In the genomic region with DNA sequence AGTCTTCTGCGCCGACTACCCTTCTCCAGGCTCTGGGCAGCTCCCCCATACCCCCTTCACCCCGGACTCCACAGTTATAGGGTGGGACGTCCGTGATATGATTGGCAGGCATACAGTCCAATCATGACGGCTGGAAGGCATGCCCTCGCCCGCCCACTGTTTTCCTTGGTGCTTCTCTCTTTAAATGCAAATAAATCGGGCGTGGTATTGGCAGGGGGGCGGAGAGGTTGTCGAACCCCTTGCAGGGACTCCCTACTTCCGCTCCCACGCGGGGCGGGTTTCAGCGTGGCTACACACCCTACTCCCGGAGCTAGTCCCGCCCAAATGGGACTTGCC, we compare ENCODE assay signal across 8 mouse cellular contexts. TPM values are rescaled to one million over a fixed set of nuclear protein-coding genes. Genes with fewer than 3 reads are reported as not detected.
DNase-seq lines count a peak whose midpoint lies in the region; ATAC-seq and TF ChIP-seq lines count a peak whose summit lies in the region.

Gene Amer1, minus strand, starts transcription at position 97 of the 336 bp plus-strand sequence.

- no peaks in the 10 kb centered on the region for H3K27me3 ChIP-seq in E14TG2a.4 (ENCODE audit: insufficient read depth, low read length)
- H3K27me3 ChIP-seq in forebrain, embryonic 13.5 days = no peaks in the 10 kb centered on the region
- no peaks in the 10 kb centered on the region for H3K27me3 ChIP-seq in neural tube, embryonic 15.5 days (replicated peaks)

- H3K27ac ChIP-seq in forebrain, embryonic 13.5 days = peak within 1 kb of the TSS; percentile 64
- peak within 1 kb of the TSS; percentile 86 for H3K27ac ChIP-seq in neural tube, embryonic 15.5 days (replicated peaks)

- H3K4me2 ChIP-seq in forebrain, embryonic 13.5 days = peak within 1 kb of the TSS; percentile 65
- H3K4me2 ChIP-seq in neural tube, embryonic 15.5 days = peak within 1 kb of the TSS; percentile 62

- H3K9ac ChIP-seq in forebrain, embryonic 13.5 days = peak within 1 kb of the TSS; percentile 66
- peak within 1 kb of the TSS; percentile 59 for H3K9ac ChIP-seq in neural tube, embryonic 15.5 days (replicated peaks)

- peak; percentile 78 for DNase-seq in c-Kit-positive CD71-positive TER-119-positive erythroid progenitor cells, embryonic 14.5 days (ENCODE audit: low spot score)
- peak; percentile 86 to 87 for DNase-seq in heart, postnatal 14 days
- peak; percentile 92 for DNase-seq in layer of hippocampus, adult 11-12 months (ENCODE audit: low spot score)
- DNase-seq in lung, adult 18-20 months = peak; percentile 96 to 97
- peak; percentile 89 for DNase-seq in testis, postnatal 14 days (ENCODE audit: low spot score)

- H3K4me3 ChIP-seq in E14TG2a.4 (replicated peaks; ENCODE audit: low read length) = peak within 1 kb of the TSS; percentile 82
- peak within 1 kb of the TSS; percentile 55 for H3K4me3 ChIP-seq in forebrain, embryonic 13.5 days
- peak within 1 kb of the TSS; percentile 56 for H3K4me3 ChIP-seq in neural tube, embryonic 15.5 days (replicated peaks)

- no peaks in the 10 kb centered on the region for H3K36me3 ChIP-seq in E14TG2a.4 (ENCODE audit: insufficient read depth, low read length)
- H3K36me3 ChIP-seq in forebrain, embryonic 13.5 days (ENCODE audit: poor library complexity, severe bottlenecking) = no peaks in the 10 kb centered on the region
- no peaks in the 10 kb centered on the region for H3K36me3 ChIP-seq in neural tube, embryonic 15.5 days

- 15% methylated on average over 19 of the region's 19 CpGs for WGBS in forebrain, embryonic 13.5 days
- 19% methylated on average over 19 of the region's 19 CpGs for WGBS in neural tube, embryonic 15.5 days

- ATAC-seq in forebrain, embryonic 13.5 days = peak; percentile 99
- peak; percentile 98 for ATAC-seq in neural tube, embryonic 15.5 days (ENCODE audit: low FRiP score)

- TF ChIP-seq CTCF in E14TG2a.4 (conservative IDR thresholded peaks at IDR 0.05; ENCODE audit: low read length) = no peak

- intact Hi-C loops in heart, postnatal 14 days (cut with DNase I) = loop anchor here (10.0 kb wide), 1 partner anchor 900 kb away; the partner anchor contains the start of gene Maged1

- H3K9me3 ChIP-seq in E14TG2a.4 (ENCODE audit: low read length) = no peaks in the 10 kb centered on the region
- no peaks in the 10 kb centered on the region for H3K9me3 ChIP-seq in forebrain, embryonic 13.5 days (replicated peaks)
- H3K9me3 ChIP-seq in neural tube, embryonic 15.5 days (replicated peaks) = no peaks in the 10 kb centered on the region

- H3K4me1 ChIP-seq in E14TG2a.4 (replicated peaks; ENCODE audit: low read depth, low read length) = peaks cover 20% of the 10 kb centered on the region; the same call in 1 of the 2 replicates
- peaks cover 18% of the 10 kb centered on the region for H3K4me1 ChIP-seq in forebrain, embryonic 13.5 days
- H3K4me1 ChIP-seq in neural tube, embryonic 15.5 days = peaks cover 21% of the 10 kb centered on the region

RNA-seq across cellular contexts. Expression of gene Amer1, which starts in this region (rescaled TPM):
- 9.7 and 11.3 TPM in 2 replicates for polyA plus RNA-seq in forebrain, embryonic 13.5 days (2015; fragmentation: Nextera tagmentation; extraction: Ambion mirVana)
- total RNA-seq in heart, postnatal 14 days (2021) = 1 to 10 TPM; 4.8 to 6.7 TPM
- polyA plus RNA-seq in neural tube, embryonic 15.5 days (2015; fragmentation: Nextera tagmentation; extraction: Ambion mirVana) = 14.0 and 14.3 TPM in 2 replicates

Comparison
In these comparisons a context has a peak if more than half of its experiments do, and no peak if none do; other contexts are left out.
1. Peak in every context shown above with its lines: DNase-seq, ATAC-seq, H3K4me3 ChIP-seq and H3K27ac ChIP-seq.